Mouse (Mus musculus): ENCODE measurements at regions not wholly inside any gene's neighbourhood (a gene's known extent, or its start where the extent isn't known, plus 50 kb on each side); places are given as distances from the start of the nearest gene placed in this dataset.
"Not testable (repeated sequence)": the region's sequence is repeated elsewhere in the genome, so short reads cannot be mapped to it uniquely, and the experiment has no call there.

DNA sequence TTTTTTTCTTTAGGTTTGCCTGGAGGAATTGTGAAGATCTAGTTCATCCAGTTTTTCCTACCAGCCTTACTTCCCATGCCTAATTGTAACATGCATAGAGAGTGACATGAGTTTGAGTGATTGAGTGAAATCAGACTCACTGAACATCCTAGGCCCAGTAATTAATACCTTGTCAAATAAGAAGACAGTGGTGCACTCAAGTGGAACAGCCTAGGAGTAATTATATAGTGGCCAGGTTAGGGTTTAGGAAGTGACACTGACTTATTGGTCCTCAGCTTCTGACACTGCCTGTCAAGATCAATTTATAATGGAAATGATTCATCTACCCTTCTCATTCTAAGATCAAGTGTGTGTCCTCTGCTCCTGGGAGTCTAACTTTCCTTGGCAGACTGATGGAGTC, 250.8 kb downstream of the Tpbg start:
- DNase-seq (ENCODE audit: extremely low spot score): no peak

DNA sequence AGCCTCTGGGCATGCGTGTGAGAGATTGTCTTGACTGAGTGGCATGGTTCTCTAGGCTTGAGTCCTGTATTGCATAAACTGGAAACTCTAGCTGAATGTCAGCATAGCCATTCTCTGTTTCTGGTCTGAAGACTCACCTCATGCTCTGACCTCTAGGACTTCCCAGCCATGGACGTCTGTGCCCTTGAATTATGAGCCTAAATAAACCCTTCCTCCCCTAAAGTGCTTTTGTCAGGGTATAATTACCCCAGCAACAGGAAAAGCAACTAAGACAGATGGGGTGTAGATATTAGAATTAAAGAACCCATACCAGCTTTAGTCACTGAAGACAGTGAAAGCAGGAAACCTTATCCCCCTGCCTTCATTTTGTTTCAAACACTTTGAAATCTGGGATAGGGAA, 253.3 kb downstream of the Tpbg start:
- no peak for DNase-seq (ENCODE audit: extremely low spot score)

DNA sequence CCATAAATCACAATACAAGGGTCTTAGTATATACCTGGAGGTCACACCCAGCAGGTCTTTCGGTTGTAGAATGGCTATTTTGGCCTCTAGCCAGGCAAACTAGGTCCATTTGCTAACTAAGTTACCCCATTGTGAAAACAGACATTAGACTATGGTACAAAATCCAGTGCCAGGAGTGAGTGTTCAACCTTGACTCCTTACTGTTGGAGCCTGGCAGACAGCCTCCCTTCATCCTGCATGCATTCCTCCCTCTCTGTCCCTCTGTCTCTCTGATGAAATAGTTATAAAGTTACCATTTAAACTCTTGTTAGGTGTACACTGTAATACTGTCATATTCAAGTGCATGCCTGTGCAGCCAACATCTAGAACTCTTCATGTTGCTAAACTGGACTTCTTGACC, 254.1 kb downstream of the Tpbg start:
- DNase-seq (ENCODE audit: extremely low spot score): no peak

DNA sequence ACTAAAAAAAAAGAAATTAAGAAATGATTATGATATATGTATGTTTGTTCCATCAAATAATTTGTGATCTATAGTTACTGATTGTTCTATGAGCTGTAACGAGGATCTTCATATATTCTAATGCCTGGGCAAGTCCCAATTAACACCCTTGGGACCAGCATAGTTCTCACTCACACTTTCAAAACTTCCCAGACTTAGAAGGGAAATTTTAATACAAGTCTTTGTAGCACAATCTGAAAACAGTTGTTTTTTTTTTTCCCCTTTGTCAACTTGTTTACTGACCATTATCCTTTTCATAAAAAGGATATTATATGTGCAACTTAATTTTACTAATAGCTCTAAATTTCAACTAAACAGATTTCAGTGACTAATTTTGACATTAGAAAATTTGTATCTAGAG, 257.1 kb downstream of the Tpbg start:
- no peak for DNase-seq (ENCODE audit: extremely low spot score)

- DNase-seq (ENCODE audit: extremely low spot score): no peak
These were observed 259.3 kb downstream of the Tpbg start for GRCm38 (mm10) chr9:86101360-86102086.

DNA sequence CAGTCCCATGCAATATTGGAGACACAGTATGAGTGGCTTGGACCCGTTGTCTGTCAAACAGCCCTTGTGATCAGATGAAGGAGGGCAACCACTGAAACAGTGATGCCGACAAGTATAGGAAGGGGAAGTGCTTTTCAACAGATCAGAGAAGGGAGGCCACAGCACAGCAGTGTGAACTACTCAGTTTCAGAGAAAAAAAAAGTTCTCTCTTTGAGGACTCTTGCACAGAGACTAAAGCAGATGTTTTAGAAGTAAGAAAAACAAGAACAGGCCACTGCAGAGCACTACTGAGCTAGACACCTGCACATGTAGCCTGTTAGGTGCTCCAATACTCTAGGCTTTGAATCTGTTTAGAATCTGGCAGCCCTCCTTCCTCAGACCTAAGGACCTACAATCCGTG, 261.4 kb downstream of the Tpbg start:
- DNase-seq (ENCODE audit: extremely low spot score): no peak

DNA sequence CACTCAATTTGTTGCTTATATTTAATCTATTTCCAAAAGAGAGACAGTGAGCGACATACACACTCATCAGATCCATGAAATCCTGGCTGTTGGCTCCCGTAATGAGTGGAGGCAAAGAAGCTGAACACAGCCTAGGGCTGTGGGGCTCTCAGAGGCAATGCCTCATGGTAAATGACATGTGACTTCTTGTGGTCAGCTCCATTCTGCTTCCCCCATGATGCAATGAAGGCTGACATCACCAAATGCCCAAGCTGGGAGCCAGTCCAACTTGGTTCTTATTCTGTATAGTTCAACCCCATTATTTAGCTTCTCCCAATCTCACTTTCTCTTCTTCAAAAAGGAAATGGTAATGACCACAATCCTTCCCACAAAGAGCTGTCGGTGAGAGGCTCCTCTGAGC, 262.5 kb downstream of the Tpbg start:
- DNase-seq (ENCODE audit: extremely low spot score): no peak

DNA sequence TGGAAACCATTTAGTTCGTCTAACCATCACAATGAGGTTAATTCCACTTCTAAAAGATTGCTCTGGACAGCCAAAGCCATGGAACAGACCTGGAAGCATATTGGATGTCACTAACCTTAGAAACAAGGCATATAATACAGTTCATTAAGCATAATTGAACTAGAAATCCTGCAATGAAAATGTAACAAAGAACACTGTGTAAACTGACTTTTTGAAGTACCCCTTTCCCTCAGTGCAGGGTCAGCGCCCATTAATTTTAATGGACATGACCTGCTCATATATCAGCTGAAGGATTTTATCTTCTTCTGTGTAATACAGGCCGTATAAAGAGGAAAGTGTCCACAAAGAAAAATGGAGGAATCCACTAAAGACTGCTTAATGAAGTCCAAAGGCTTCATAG, 263.7 kb downstream of the Tpbg start:
- no peak for DNase-seq (ENCODE audit: extremely low spot score)

GRCm38 (mm10) chr9:86109906-86110305, 267.7 kb downstream of the Tpbg start:
- no peak for DNase-seq (ENCODE audit: extremely low spot score)

DNA sequence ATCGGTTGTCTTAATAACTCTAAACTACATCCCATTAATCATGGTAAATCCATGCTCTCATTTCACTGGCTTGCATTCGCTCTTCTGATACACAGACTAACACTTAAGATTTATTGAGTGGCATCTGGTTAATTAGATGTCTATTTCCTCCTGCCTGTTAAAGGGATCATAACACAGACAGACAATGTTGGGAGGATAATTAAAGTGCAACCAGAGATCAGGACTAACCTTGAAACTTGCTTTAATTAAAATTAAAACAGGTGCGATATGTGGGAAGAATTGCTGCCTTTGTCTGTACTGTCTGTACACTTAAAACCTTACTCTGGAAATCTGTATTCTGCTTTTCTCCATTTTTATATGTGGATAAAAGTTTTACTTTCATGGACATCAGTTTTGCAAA, 277.2 kb downstream of the Tpbg start:
- DNase-seq (ENCODE audit: extremely low spot score): no peak

DNA sequence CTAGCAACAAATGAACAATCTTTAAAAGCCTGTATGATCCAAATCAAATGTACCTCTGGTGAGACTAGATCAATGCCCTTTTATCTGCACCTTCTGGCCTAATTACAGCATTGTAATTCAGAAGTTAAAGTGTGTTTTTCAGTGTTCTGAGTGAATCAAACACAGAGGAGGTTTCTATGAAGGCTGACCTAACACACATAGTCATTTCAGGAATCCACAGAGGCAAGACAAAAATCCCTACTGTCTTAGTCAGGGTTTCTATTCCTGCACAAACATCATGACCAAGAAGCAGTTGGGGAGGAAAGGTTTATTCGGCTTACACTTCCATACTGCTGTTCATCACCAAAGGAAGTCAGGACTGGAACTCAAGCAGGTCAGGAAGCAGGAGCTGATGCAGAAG, 293.4 kb downstream of the Tpbg start:
- not testable (repeated sequence) for DNase-seq (ENCODE audit: extremely low spot score)

GRCm38 (mm10) chr9:86145903-86146302, 303.7 kb downstream of the Tpbg start:
- DNase-seq (ENCODE audit: extremely low spot score): no peak

- no peak for DNase-seq (ENCODE audit: extremely low spot score)
These were observed 304.4 kb downstream of the Ube2cbp start for GRCm38 (mm10) chr9:86160316-86160715.

DNA sequence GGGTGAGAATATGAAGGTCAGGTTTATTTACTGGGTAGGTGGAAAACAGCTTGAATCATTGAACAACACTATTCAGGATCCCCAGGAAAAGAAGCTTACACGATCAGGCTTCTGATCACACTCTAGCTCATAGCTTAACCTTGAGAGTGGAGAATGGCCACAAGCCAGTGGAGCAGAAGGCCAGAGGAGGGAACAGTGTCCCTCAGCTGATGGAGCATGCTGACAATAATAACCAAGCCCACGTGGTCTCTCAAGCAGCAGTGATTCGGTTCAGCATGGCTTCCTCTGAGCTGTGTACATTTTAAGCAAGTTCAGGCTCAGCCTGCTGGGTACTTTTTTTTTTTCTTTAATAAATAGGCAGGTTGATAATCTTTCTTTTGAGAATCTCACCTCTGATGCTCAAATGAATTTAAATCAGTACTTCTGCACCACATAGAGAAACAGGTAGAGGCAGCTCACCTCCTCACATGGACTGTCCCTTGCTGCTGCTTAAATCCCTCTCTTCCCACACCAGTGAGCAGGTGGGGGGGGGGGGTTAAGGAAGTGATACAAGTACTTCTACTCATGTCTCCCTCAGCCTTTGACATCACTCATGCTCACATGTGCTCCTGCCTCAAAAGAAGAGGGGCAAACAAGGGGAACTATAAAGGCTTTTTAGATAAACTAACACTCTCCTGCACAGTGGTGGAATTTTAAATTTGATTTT, 298.2 kb downstream of the Ube2cbp start:
- DNase-seq (ENCODE audit: extremely low spot score): no peak

GRCm38 (mm10) chr9:86170756-86171155, 294.0 kb downstream of the Ube2cbp start:
- no peak for DNase-seq (ENCODE audit: extremely low spot score)

DNA sequence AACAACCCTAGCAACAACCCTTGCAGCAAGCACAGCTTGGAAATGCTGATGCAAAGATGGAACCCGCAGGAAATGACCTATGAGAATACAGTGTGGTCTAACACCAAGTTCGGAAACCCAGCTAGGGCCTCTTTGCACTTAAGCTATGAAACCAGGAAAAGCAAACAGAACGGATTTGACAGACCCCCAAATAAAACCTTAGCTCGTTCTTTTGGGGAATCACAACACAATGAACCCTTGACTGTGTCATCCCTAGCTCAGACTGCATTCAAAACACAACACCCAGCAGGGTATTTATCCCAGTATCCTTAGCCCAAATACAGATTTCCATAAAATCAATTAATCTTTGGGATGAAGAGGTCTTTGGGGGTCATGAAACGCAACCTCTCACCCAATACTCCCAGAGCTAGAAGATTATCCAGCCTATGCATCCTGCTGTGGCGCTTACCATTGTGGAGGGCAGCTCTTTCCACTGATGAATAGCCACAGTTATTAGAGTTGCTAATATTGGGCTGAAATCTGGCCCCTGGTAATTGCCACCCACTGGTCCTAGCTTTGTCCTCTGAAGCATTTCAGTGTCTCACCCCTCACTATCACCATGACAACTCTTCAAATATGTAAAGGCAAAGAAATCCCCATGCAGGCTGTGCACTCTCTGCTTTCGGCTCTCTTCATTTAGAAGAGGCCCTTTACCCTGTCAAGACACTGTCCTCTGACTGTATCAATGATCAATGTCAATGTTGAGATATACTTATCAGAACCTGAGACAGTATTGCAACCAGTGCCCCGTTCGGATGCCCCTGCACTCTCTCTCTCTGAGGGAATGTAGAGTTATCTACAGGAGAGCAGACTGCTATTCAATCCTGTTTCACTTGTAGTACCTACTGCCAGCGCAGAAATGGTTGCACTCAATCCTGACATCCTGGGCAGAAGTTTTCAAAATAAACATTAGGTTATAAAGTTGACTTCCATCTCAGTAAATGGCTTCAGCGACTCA, 277.7 kb downstream of the Ube2cbp start:
- peak; percentile 52 for DNase-seq (ENCODE audit: extremely low spot score)

DNA sequence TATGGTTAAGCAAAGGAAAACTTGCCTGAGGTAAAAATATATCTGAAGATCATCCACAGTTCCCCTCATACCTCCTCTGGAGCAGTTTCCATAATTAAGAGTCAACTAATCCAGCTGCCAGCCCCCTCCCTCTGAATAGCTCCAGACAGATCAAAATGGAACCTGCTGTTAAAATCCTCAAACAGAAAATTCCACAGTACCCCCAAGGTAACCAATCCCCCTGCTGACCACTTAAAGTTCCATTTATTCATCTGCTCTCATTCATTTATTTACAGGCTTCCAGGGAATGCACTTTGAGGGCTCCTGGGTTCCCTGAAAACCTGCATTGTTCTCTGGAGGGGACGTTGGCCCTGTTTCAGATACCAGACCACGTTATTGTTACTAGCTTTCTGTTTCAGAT, 275.9 kb downstream of the Ube2cbp start:
- no peak for DNase-seq (ENCODE audit: extremely low spot score)

DNA sequence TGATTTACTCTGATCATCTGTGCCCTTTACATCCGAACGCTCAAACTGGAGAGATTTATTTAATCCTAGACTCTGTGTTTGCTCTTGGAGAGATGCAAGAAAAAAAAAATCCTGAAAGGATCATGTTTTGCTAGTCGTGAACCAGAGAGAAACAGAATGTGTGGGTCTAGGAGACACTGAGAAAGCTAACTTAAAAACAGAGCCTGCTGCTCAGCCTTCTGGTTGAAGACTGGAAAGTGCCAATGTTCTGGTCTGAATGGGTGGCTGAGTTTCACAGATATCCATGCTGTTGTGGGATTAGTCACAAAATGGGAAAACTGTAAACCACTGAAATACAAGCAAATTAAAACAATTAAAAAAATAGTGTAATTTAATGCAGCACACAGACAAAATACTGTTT, 259.7 kb downstream of the Ube2cbp start:
- DNase-seq (ENCODE audit: extremely low spot score): no peak

- DNase-seq (ENCODE audit: extremely low spot score): no peak
These were observed 256.3 kb downstream of the Ube2cbp start for GRCm38 (mm10) chr9:86208334-86208925.

DNA sequence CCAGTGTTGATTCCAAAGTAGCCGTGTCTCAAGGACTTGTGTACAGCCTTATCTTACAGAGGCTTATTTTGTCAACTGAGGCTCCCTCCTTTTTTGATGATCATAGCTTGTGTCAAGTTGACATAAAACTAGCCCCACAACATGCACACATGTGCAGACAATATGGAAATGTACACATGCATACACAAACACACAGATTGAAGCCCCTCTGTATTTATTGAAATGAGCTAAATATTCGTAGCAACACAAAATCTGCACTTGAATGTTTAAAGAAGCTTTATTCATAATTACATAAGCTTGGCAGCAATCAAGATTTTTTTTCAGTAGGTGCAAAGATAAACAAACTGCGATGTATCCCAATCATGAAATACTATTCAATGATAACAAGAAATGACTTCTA, 253.5 kb downstream of the Ube2cbp start:
- DNase-seq (ENCODE audit: extremely low spot score): no peak

GRCm38 (mm10) chr9:86219669-86220068, 245.1 kb downstream of the Ube2cbp start:
- no peak for DNase-seq (ENCODE audit: extremely low spot score)

GRCm38 (mm10) chr9:86224530-86224929, 240.2 kb downstream of the Ube2cbp start:
- DNase-seq (ENCODE audit: extremely low spot score): no peak
